Mouse (Mus musculus) ES-E14 (cell line): ENCODE data around the gene Etnk1.

ENCODE experiments used
- CHD2 ChIP-seq: IDR thresholded peaks from 2 replicates; pipeline ENCODE4 v1.6.1; 2014; ENCODE audit warnings: mild to moderate bottlenecking, low read depth, low read length, inconsistent platforms
- HCFC1 ChIP-seq: IDR thresholded peaks from 2 replicates; pipeline ENCODE4 v1.6.1; 2012; ENCODE audit warnings: low read length, inconsistent platforms, borderline replicate concordance; ENCODE audit not compliant: insufficient read depth
- MAFK ChIP-seq: IDR thresholded peaks from 2 replicates; pipeline ENCODE4 v1.6.1; 2014; ENCODE audit warnings: mild to moderate bottlenecking, low read depth, low read length, inconsistent platforms; ENCODE audit not compliant: insufficient read depth
- ZC3H11A ChIP-seq: IDR thresholded peaks from 2 replicates; pipeline ENCODE4 v1.6.1; 2012; ENCODE audit warnings: low read depth, mild to moderate bottlenecking, inconsistent platforms, low read length, borderline replicate concordance
- ZNF384 ChIP-seq: IDR thresholded peaks from 2 replicates; pipeline ENCODE4 v1.6.1; 2012; ENCODE audit warnings: low read depth, low read length, inconsistent platforms

DNA sequence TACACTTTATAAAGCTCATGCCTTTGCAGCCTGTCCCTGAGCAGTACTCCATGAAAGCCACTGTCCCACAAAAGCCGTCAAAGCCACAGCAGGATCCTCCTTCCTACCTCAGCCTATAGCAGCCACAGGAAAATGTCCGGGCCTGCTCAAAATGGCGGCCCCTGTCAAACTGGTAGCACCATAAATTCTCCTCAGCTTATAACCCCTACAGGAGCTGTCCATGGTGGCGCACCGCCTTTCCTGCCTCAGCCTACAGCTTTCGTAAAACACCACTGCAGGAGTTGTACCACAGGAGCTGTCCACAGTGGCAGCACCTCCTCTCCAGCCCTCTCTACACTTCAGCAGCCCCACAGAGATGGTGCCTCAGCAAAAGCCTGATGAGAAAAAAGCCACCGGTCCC lies 37.6 kb upstream of the Etnk1 start:
- TF ChIP-seq ZNF384 (no peak), CHD2 (no peak), HCFC1 (no peak), ZC3H11A (peak; percentile 79), MAFK (no peak)
